Mouse (Mus musculus) embryonic facial prominence, embryonic 10.5 days (tissue): Measurements from ENCODE around the gene Hmox1. TPM values are rescaled to one million over a fixed set of nuclear protein-coding genes. Genes with fewer than 3 reads are reported as not detected.
A peak's percentile ranks its signal among the peaks of the same experiment; 100 is the strongest.

ENCODE experiments used
- DNase-seq: peaks from one replicate; pipeline ENCODE4 v3.0.0-alpha.2; 2017; ENCODE audit warnings: low spot score
- H3K27ac ChIP-seq: fragments of 300-500 bp; sonication (generic); replicated peaks from 2 replicates; pipeline ENCODE4 v1.5.1; 2016; ENCODE audit warnings: mild to moderate bottlenecking
- H3K27me3 ChIP-seq: fragments of 300-500 bp; sonication (generic); replicated peaks from 2 replicates; pipeline ENCODE4 v1.6.1; 2016; ENCODE audit warnings: low read depth, mild to moderate bottlenecking; ENCODE audit not compliant: poor library complexity, severe bottlenecking
- H3K36me3 ChIP-seq: fragments of 300-500 bp; sonication (generic); replicated peaks from 2 replicates; pipeline ENCODE4 v1.6.1; 2016; ENCODE audit warnings: mild to moderate bottlenecking, moderate library complexity
- H3K4me1 ChIP-seq: fragments of 300-500 bp; sonication (generic); 2 replicates; pipeline ENCODE4 v1.6.1; 2016
- H3K4me3 ChIP-seq: fragments of 300-500 bp; sonication (generic); 2 replicates; pipeline ENCODE4 v1.5.1; 2016; ENCODE audit warnings: mild to moderate bottlenecking, moderate library complexity
- H3K9me3 ChIP-seq: fragments of 300-500 bp; sonication (generic); 2 replicates; pipeline ENCODE4 v1.6.1; 2016; ENCODE audit warnings: mild to moderate bottlenecking
- WGBS: fragments of 180-500 bp; shearing (Covaris S2); methylation state at CpG from one replicate; pipeline ENCODE4 v1.1.7; 2016; 5-methylcytosine and 5-hydroxymethylcytosine counted together
- polyA plus RNA-seq: library from polyadenylated mRNA; unstranded; fragments of >200 nt; fragmentation: Nextera tagmentation; extraction: Ambion mirVana; gene quantifications from 2 replicates; pipeline ENCODE4 v1.2.1, GENCODE M21; 2016

The Hmox1 gene
- polyA plus RNA-seq, 1 experiment from 2014 or later, result 20.9 TPM

- WGBS, result 78% methylated on average over 1 of the region's 1 CpGs
- DNase-seq, result no peak
Observed at GRCm38 (mm10) chr8:75078215-75078614, 15.2 kb upstream of the Hmox1 start.

GRCm38 (mm10) chr8:75078851-75079250, 14.6 kb upstream of the Hmox1 start:
- WGBS, result 93% methylated on average over 9 of the region's 9 CpGs
- H3K36me3 ChIP-seq, result no peaks in the 10 kb centered on the region

More at GRCm38 (mm10) chr8:75078215-75078614, 15.2 kb upstream of the Hmox1 start:
- H3K9me3 ChIP-seq, result no peaks in the 10 kb centered on the region
- peaks cover under 1% of the 10 kb centered on the region for H3K4me1 ChIP-seq
- H3K36me3 ChIP-seq, result no peaks in the 10 kb centered on the region
- H3K27ac ChIP-seq, result no peak overlapping the region
- no peaks in the 10 kb centered on the region for H3K27me3 ChIP-seq
- H3K4me3 ChIP-seq, result no peak overlapping the region

GRCm38 (mm10) chr8:75081364-75082040, 11.9 kb upstream of the Hmox1 start:
- H3K27ac ChIP-seq, result no peak overlapping the region
- 86% methylated on average over 9 of the region's 9 CpGs for WGBS
- no peak for DNase-seq
- H3K4me1 ChIP-seq, result peaks cover 10% of the 10 kb centered on the region
- no peaks in the 10 kb centered on the region for H3K9me3 ChIP-seq
- no peaks in the 10 kb centered on the region for H3K27me3 ChIP-seq
- H3K4me3 ChIP-seq, result no peak overlapping the region
- H3K36me3 ChIP-seq, result no peaks in the 10 kb centered on the region

More at GRCm38 (mm10) chr8:75078851-75079250, 14.6 kb upstream of the Hmox1 start:
- peaks cover 7% of the 10 kb centered on the region for H3K4me1 ChIP-seq
- H3K4me3 ChIP-seq, result no peak overlapping the region
- no peak overlapping the region for H3K27ac ChIP-seq
- DNase-seq, result no peak
- no peaks in the 10 kb centered on the region for H3K9me3 ChIP-seq
- H3K27me3 ChIP-seq, result no peaks in the 10 kb centered on the region

- Histone ChIP-seq H3K27me3 (no peaks in the 10 kb centered on the region), H3K4me3 (no peak overlapping the region)
- WGBS, result 85% methylated on average over 6 of the region's 6 CpGs
Observed at GRCm38 (mm10) chr8:75082181-75082805, 11.1 kb upstream of the Hmox1 start.

GRCm38 (mm10) chr8:75083846-75084245, 9.6 kb upstream of the Hmox1 start:
- Histone ChIP-seq H3K9me3 (no peaks in the 10 kb centered on the region), H3K4me3 (peak overlapping the region; percentile 52), H3K36me3 (no peaks in the 10 kb centered on the region), H3K27ac (peak overlapping the region; percentile 65), H3K4me1 (peaks cover 11% of the 10 kb centered on the region), H3K27me3 (no peaks in the 10 kb centered on the region)
- DNase-seq, result peak; percentile 94
- WGBS, result 7% methylated on average over 17 of the region's 17 CpGs

More at GRCm38 (mm10) chr8:75082181-75082805, 11.1 kb upstream of the Hmox1 start:
- no peaks in the 10 kb centered on the region for H3K36me3 ChIP-seq
- H3K9me3 ChIP-seq, result no peaks in the 10 kb centered on the region
- peaks cover 10% of the 10 kb centered on the region for H3K4me1 ChIP-seq
- DNase-seq, result no peak
- no peak overlapping the region for H3K27ac ChIP-seq

- H3K27ac ChIP-seq, result peak overlapping the region; percentile 65
- H3K9me3 ChIP-seq, result no peaks in the 10 kb centered on the region
- peak overlapping the region; percentile 52; the same call in 1 of the 2 replicates for H3K4me3 ChIP-seq
- peaks cover 18% of the 10 kb centered on the region for H3K4me1 ChIP-seq
- H3K27me3 ChIP-seq, result no peaks in the 10 kb centered on the region
- no peaks in the 10 kb centered on the region for H3K36me3 ChIP-seq
- 79% methylated on average over 3 of the region's 3 CpGs for WGBS
- DNase-seq, result no peak
Observed at GRCm38 (mm10) chr8:75084382-75085064, 8.9 kb upstream of the Hmox1 start.

GRCm38 (mm10) chr8:75086002-75086401, 7.4 kb upstream of the Hmox1 start:
- H3K27me3 ChIP-seq, result 0 out of 2 replicates have a peak, but pooled peaks cover 3% of the 10 kb centered on the region
- no peak for DNase-seq
- no peaks in the 10 kb centered on the region for H3K9me3 ChIP-seq
- peaks cover 22% of the 10 kb centered on the region for H3K4me1 ChIP-seq
- H3K27ac ChIP-seq, result no peak overlapping the region
- H3K4me3 ChIP-seq, result no peak overlapping the region
- H3K36me3 ChIP-seq, result no peaks in the 10 kb centered on the region
- WGBS, result 88% methylated on average over 2 of the region's 2 CpGs

GRCm38 (mm10) chr8:75087127-75087526, 6.3 kb upstream of the Hmox1 start:
- Histone ChIP-seq H3K9me3 (no peaks in the 10 kb centered on the region), H3K4me3 (no peak overlapping the region), H3K27me3 (0 out of 2 replicates have a peak, but pooled peaks cover 3% of the 10 kb centered on the region), H3K36me3 (no peaks in the 10 kb centered on the region), H3K4me1 (peaks cover 22% of the 10 kb centered on the region), H3K27ac (no peak overlapping the region)
- no peak for DNase-seq

- Histone ChIP-seq H3K36me3 (no peaks in the 10 kb centered on the region), H3K27me3 (0 out of 2 replicates have a peak, but pooled peaks cover 3% of the 10 kb centered on the region), H3K4me1 (peaks cover 20% of the 10 kb centered on the region), H3K9me3 (no peaks in the 10 kb centered on the region), H3K4me3 (peak overlapping the region; percentile 38; the same call in 1 of the 2 replicates), H3K27ac (peak overlapping the region; percentile 83)
- WGBS, result 29% methylated on average over 6 of the region's 6 CpGs
- DNase-seq, result peak; percentile 74
Observed at GRCm38 (mm10) chr8:75088989-75089881, 4.2 kb upstream of the Hmox1 start.

GRCm38 (mm10) chr8:75090781-75091365, 2.5 kb upstream of the Hmox1 start:
- Histone ChIP-seq H3K4me1 (peaks cover 20% of the 10 kb centered on the region), H3K27me3 (0 out of 2 replicates have a peak, but pooled peaks cover 3% of the 10 kb centered on the region), H3K9me3 (no peaks in the 10 kb centered on the region), H3K27ac (no peak overlapping the region), H3K36me3 (peaks cover 3% of the 10 kb centered on the region), H3K4me3 (no peak overlapping the region)
- DNase-seq, result no peak
- 76% methylated on average over 4 of the region's 4 CpGs for WGBS

- H3K4me1 ChIP-seq, result peaks cover 3% of the 10 kb centered on the region; the same call in 1 of the 2 replicates
- H3K36me3 ChIP-seq, result peaks cover 24% of the 10 kb centered on the region
- H3K27ac ChIP-seq, result no peak overlapping the region
- H3K9me3 ChIP-seq, result no peaks in the 10 kb centered on the region
- no peak overlapping the region for H3K4me3 ChIP-seq
- no peak for DNase-seq
- WGBS, result 87% methylated on average over 4 of the region's 4 CpGs
- H3K27me3 ChIP-seq, result no peaks in the 10 kb centered on the region
Observed at GRCm38 (mm10) chr8:75102956-75103355, 9.5 kb downstream of the Hmox1 start.
